Mouse (Mus musculus) R1 (cell line): Measurements from ENCODE around the gene Itga9.

Experiments
- DNase-seq: peaks from one replicate; pipeline ENCODE4 v3.0.0-alpha.2; 2018; ENCODE audit warnings: low read depth, low spot score

Itga9 gene

DNA sequence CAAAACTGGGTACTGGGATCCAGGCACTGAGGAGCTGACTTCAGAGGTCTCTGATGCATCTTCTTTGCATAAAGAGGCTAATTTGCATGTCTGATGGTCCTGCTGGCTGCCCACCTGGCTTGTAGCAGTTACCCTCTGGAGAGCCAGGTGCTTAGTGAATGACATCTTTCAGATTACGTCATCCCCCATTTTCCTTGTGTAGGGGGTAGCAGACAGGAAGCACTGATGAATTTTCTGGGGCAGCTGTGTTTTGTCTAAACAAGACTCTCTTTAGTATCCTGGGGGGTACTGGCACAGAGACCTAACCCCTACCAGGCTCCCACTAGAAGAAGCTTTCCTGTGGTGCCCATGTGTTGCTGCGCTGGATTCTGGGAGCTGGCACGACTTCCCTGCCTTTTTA lies 212.0 kb downstream of the Itga9 start:
- no peak for DNase-seq

- peak; percentile 75 for DNase-seq
Measured at GRCm38 (mm10) chr9:118821220-118822185, 215.0 kb downstream of the Itga9 start.

GRCm38 (mm10) chr9:118822186-118822555 lies 215.7 kb downstream of the Itga9 start:
- DNase-seq: no peak

DNA sequence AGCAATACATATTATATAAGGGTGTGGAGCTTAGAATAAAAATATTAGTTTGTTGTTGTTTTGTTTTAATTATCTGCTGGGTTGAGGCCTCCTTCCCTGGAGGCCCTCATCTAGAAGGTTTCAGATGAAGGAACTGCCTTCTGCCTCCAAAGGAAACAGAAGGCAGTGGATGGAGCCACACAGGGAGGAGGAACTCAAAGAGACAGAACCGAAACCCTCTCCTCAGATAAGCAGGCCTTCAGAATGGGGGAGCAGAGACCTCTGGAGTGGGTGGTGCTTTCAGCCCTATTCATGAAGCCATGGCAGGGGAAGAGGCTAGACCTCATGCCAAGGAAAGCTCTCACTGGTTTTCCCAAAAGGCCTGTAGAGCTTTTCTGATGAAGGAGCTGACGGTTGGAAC lies 216.1 kb downstream of the Itga9 start:
- no peak for DNase-seq

- no peak for DNase-seq
Measured at GRCm38 (mm10) chr9:118831080-118831479, 224.6 kb downstream of the Itga9 start.

GRCm38 (mm10) chr9:118832533-118832932 lies 226.0 kb downstream of the Itga9 start:
- no peak for DNase-seq

GRCm38 (mm10) chr9:118833413-118833812 lies 226.9 kb downstream of the Itga9 start:
- DNase-seq: peak; percentile 67

- no peak for DNase-seq
Measured at GRCm38 (mm10) chr9:118838910-118839667, 232.6 kb downstream of the Itga9 start.

DNA sequence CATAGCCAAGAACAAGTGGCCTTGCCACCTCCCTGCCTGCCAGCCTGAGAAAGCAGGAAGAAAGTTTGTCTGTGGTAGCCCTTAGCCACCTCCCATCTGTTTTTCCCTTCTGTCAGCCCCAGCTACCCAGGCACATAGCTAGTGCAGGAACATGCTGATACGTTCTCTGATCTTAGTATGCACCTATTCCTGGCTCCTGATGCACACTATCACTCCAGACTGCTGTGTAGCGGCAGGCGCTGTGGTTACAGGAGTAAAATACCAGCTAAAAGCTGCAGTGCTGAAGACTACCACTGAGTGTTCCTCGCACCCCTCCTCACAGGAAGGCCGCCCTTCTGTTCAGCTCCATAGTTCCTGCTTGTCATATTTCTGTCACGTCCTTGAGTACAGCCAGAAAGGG lies 234.8 kb downstream of the Itga9 start:
- DNase-seq: no peak

DNA sequence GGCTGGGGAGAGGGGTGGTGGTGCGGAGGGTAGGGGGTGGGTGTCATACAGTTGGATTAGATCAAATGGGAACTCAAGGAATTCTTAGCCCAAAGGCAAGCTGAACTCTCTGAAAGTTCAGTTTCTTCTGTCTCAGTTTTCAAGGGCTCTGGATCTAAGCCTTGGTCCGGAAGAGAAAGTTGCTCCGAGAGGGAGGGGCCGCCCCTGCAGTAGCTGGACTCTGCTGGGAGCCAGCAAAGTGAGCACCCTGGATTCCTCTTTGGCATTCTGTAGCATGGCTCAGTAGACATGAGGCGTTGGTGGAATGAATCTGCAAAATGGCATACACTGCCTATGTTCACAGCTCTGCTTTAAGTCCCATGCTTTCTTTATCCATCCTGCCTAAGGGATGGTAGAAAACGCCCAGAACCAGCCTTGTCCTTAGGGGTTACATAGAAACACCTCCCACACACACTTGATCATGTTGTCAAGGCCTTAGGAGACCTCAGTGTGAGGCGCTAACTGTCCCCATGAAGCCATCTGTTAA lies 235.5 kb downstream of the Itga9 start:
- no peak for DNase-seq

DNA sequence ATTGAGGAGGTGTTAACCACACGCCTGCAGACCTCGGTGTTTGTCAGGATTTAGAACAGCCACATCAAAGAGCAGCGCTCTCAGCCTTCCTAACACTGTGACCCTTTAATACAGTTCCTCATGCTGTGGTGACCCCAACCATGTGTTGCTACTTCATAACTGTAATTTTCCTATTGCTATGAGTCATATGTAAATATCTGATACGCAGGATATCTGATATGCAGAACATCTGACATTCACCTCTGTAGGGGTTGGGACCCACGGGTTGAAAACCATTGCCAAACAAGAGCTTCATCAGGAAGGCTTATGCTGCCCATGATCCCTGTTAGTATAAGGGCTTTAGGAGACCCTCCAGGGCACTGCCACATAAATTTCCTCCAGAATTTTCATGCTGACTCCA lies 237.2 kb downstream of the Itga9 start:
- no peak for DNase-seq

- no peak for DNase-seq
Measured at GRCm38 (mm10) chr9:118845003-118845402, 238.5 kb downstream of the Itga9 start.

DNA sequence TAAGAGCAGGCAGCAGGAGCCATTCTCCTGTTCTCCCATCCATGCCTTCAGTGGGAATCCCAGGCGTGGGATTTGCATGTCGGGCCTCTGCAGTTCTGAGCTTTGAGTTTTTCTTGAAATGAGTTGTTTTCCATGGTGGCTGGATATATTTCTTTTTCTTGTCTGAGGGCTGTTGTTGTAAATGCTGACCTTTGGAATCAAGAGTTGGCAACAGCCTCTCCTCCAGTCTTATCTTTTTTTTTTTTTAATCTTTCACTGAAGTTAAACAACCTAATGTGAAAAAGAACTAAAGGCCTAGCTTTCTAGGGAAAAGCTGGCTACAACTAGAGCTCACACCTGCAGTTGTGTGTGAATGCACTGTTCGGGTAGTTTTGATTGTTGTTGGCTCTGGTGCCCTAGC lies 240.3 kb downstream of the Itga9 start:
- DNase-seq: no peak

DNA sequence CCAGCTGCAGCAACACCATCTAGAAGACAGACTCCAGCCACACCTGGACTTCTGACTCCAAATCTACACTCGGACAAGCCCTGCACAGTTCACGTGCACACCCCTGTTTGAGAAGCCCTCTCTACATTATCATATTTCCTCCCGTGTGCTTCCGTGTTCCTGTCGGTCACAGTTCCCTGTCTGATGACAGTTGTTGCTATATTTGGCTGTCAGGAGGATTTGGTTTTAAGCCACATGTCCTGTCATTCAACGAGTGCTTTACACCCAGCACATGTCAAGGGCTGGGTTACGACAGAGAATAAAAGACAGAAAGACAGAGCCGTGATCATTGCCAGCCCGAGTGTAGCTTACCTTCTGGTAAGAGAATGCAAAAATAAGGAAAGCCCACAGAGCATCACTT lies 250.2 kb downstream of the Itga9 start:
- DNase-seq: no peak

GRCm38 (mm10) chr9:118860613-118861141 lies 254.2 kb downstream of the Itga9 start:
- no peak for DNase-seq

DNA sequence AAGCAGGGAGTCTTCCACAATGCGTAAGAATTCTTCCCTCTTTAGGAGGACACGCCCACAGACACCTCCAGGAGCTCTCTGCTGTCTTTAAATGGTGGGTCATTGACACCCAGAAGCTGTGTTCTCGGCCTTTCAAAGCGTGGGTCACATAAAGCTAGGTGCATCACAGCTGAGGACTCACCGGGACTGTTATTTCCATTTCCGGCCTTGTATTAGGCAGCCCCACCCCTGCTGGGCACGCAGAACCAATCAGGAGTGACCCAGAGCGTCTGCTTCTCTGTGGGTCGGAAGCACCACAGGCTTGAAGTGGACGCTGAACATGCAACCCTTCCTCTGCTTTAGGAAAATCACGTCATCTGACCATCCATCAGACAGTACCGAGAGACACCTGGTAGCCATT lies 255.7 kb downstream of the Itga9 start:
- peak; percentile 87 for DNase-seq

GRCm38 (mm10) chr9:118862852-118863260 lies 256.4 kb downstream of the Itga9 start:
- DNase-seq: peak; percentile 73

DNA sequence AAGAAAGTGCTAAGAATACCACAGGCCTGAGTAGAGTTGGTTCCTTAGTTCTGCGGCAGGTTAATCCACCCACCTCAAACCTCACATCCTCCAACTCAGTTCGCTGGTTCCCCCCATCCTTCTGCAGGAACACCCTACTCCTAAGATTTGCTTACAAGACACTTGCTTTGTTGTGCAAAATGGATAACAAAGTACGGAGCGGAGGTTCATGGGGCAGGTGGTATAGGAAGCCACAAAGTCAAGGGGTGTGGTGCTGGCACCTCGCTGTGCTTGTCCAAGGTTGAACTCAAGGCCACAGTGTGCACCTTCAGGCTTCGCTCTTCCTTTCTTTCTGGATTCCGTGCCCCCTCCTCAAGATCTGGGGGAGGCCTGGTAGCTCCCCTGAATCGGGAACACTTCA lies 257.0 kb downstream of the Itga9 start:
- peak; percentile 97 for DNase-seq

GRCm38 (mm10) chr9:118866949-118867348 lies 260.5 kb downstream of the Itga9 start:
- no peak for DNase-seq

DNA sequence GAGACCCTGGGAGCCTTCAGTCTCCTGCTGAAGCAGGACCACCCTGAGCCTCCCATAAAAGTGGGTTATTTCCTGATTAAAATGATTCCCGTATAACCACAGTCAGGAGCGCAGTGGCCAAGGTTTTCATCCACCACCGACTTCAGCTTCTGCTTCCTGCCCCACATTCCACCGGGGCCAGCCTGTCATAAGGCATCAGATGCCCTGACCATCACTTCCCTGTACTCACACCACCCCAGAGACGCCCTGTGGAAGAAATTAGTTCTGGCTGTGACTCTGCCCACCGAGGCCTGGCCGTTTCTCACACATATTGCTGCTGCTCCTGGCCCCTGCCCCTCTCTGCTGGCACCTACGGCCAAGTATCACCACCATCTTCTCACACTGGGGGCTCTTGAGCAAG lies 261.4 kb downstream of the Itga9 start:
- no peak for DNase-seq

DNA sequence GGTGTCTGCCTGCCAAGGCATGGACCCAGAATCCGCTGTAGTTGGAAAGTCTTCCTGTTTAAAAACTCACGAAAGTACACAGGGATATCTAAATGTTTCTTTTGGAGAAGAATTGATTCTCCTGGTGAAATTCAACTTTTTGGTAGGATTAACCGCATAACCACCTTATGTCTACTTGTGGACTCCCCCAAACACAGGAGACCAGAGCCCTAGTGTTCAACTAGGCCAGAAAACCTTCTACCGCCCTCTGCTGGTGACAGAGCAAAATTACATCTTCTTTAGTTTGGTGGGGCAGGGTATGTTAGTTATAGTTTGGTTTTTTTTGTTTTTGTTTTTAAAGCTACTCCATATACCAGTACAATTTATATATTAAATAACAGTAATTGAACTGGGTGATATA lies 264.6 kb downstream of the Itga9 start:
- peak; percentile 83 for DNase-seq

DNA sequence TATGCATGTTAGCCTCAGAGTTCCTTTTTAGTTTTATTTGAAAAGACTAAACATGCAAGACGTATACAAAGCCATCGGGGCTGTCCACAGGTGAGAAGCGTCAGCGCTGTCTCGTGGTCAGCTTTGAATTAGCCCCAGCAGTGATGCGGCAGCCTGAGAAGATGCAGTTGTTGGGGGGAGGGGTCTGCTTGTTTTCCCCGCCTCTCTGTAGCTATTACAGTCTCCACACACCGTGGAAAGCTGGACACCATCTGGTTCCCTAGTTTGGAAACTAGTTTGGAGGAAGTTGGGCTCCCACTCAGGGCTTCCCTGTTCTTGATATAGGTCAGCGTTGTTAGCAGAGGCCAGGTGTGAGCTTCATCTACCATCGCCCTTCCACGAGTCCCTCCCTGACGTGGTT lies 266.5 kb downstream of the Itga9 start:
- no peak for DNase-seq
